Mouse (Mus musculus) cerebellum, postnatal 14 days (tissue): ENCODE data around the gene Eif2ak3.
A peak's percentile ranks its signal among the peaks of the same experiment; 100 is the strongest.

ENCODE experiments used
- DNase-seq, 2 experiments: peaks; one replicate each; pipeline ENCODE4 v3.0.0; 2021; ENCODE audit warnings: mixed read lengths in 2 of 2

Eif2ak3 gene

GRCm38 (mm10) chr6:70903689-70904088 lies 59.4 kb downstream of the Eif2ak3 start:
- DNase-seq: no peak

GRCm38 (mm10) chr6:70909572-70909971 lies 65.3 kb downstream of the Eif2ak3 start:
- DNase-seq: no peak

GRCm38 (mm10) chr6:70910285-70910684 lies 66.0 kb downstream of the Eif2ak3 start:
- no peak for DNase-seq

GRCm38 (mm10) chr6:70911668-70912395 lies 67.5 kb downstream of the Eif2ak3 start:
- peak; percentile 84 to 90 for DNase-seq

- no peak for DNase-seq
These were observed 68.1 kb downstream of the Eif2ak3 start for GRCm38 (mm10) chr6:70912396-70912765.

GRCm38 (mm10) chr6:70918827-70919226 lies 74.5 kb downstream of the Eif2ak3 start, which contains the start of gene Tex37:
Gene Tex37, minus strand, starts transcription at chr6:70918927.
- DNase-seq: no peak

- DNase-seq: peak; percentile 73
These were observed 77.2 kb downstream of the Eif2ak3 start for GRCm38 (mm10) chr6:70921274-70922074.

GRCm38 (mm10) chr6:70931801-70932200 lies 87.5 kb downstream of the Eif2ak3 start:
- DNase-seq: no peak

GRCm38 (mm10) chr6:70953274-70953673 lies 109.0 kb downstream of the Eif2ak3 start:
- DNase-seq: no peak

- peak; percentile 24 to 44 for DNase-seq
These were observed 109.7 kb downstream of the Eif2ak3 start for GRCm38 (mm10) chr6:70954040-70954439.
